Mouse (Mus musculus) ES-E14 (cell line): Measurements from ENCODE around the gene Otof. TPM values are rescaled to one million over a fixed set of nuclear protein-coding genes. Genes with fewer than 3 reads are reported as not detected.

ENCODE experiments used
- DNase-seq: peaks from one replicate; pipeline ENCODE4 v3.0.0-alpha.2; 2013; ENCODE audit warnings: low read depth, low spot score
- H3K27ac ChIP-seq: 2 replicates; pipeline ENCODE4 v1.5.1; 2012; ENCODE audit warnings: low read depth, mild to moderate bottlenecking, low read length, moderate library complexity, mixed read lengths; ENCODE audit not compliant: poor library complexity, insufficient read depth, severe bottlenecking
- H3K36me3 ChIP-seq: 2 replicates; pipeline ENCODE4 v1.6.1; 2012; ENCODE audit warnings: mild to moderate bottlenecking, low read length, moderate library complexity, mixed read lengths; ENCODE audit not compliant: control insufficient read depth, poor library complexity, insufficient read depth, severe bottlenecking
- H3K4me1 ChIP-seq, 2 experiments: fragments of 150-350 bp in 1 of 2; sonication (generic) in 1 of 2; 2 replicates each; pipeline ENCODE4 v1.6.1; 2012; ENCODE audit warnings: low read length in 2 of 2, mild to moderate bottlenecking in 1 of 2, mixed read lengths in 1 of 2; ENCODE audit not compliant: control insufficient read depth in 2 of 2, insufficient read depth in 2 of 2, poor library complexity in 1 of 2
- H3K4me3 ChIP-seq, 2 experiments: fragments of 150-350 bp in 1 of 2; sonication (generic) in 1 of 2; 2 replicates each; pipeline ENCODE4 v1.5.1; 2012; ENCODE audit warnings: low read length in 2 of 2, low read depth in 1 of 2, mild to moderate bottlenecking in 1 of 2, mixed read lengths in 1 of 2; ENCODE audit not compliant: insufficient read depth in 1 of 2, poor library complexity in 1 of 2, severe bottlenecking in 1 of 2
- H3K9ac ChIP-seq: 2 replicates; pipeline ENCODE4 v1.6.1; 2012; ENCODE audit warnings: low read depth, mild to moderate bottlenecking, low read length, mixed read lengths; ENCODE audit not compliant: poor library complexity, insufficient read depth, severe bottlenecking
- H3K9me3 ChIP-seq: fragments of 150-350 bp; sonication (generic); 2 replicates; pipeline ENCODE4 v1.6.1; 2012; ENCODE audit warnings: low read depth, mild to moderate bottlenecking, low read length; ENCODE audit not compliant: control insufficient read depth, insufficient read depth
- CHD2 ChIP-seq: IDR thresholded peaks from 2 replicates; pipeline ENCODE4 v1.6.1; 2014; ENCODE audit warnings: mild to moderate bottlenecking, low read depth, low read length, inconsistent platforms
- HCFC1 ChIP-seq: IDR thresholded peaks from 2 replicates; pipeline ENCODE4 v1.6.1; 2012; ENCODE audit warnings: low read length, inconsistent platforms, borderline replicate concordance; ENCODE audit not compliant: insufficient read depth
- MAFK ChIP-seq: IDR thresholded peaks from 2 replicates; pipeline ENCODE4 v1.6.1; 2014; ENCODE audit warnings: mild to moderate bottlenecking, low read depth, low read length, inconsistent platforms; ENCODE audit not compliant: insufficient read depth
- ZC3H11A ChIP-seq: IDR thresholded peaks from 2 replicates; pipeline ENCODE4 v1.6.1; 2012; ENCODE audit warnings: low read depth, mild to moderate bottlenecking, inconsistent platforms, low read length, borderline replicate concordance
- ZNF384 ChIP-seq: IDR thresholded peaks from 2 replicates; pipeline ENCODE4 v1.6.1; 2012; ENCODE audit warnings: low read depth, low read length, inconsistent platforms
- in situ Hi-C, 2 experiments: fragments of 600-800 bp; cut with MboI; formaldehyde crosslinking; loops; one replicate each; pipeline ENCODE4 v1.15.1; 2025; ENCODE audit warnings: low sequenced_read_pairs in 2 of 2, inconsistent platforms in 1 of 2; ENCODE audit not compliant: unreplicated experiment in 2 of 2
- total RNA-seq: library from RNA; depleted of rRNA; stranded (reverse); fragments of 300-350 nt; gene quantifications from 2 replicates; pipeline ENCODE4 v1.2.3, GENCODE M21; 2012

Otof gene
- total RNA-seq, 1 experiment, result 0.18 TPM

GRCm38 (mm10) chr5:30356647-30357046 is 105.1 kb downstream of the Otof start:
- Histone ChIP-seq H3K9me3 (no peaks in the 10 kb centered on the region), H3K36me3 (no peaks in the 10 kb centered on the region), H3K27ac (no peak overlapping the region), H3K9ac (no peak overlapping the region), H3K4me3 (no peak overlapping the region), H3K4me1 (no peaks in the 10 kb centered on the region)
- DNase-seq, result no peak
- TF ChIP-seq ZC3H11A (no peak), HCFC1 (no peak), CHD2 (no peak), ZNF384 (no peak), MAFK (no peak)
- in situ Hi-C loops, result no loop called here

- Histone ChIP-seq H3K4me1 (no peaks in the 10 kb centered on the region), H3K4me3 (no peak overlapping the region), H3K9ac (no peak overlapping the region), H3K27ac (no peak overlapping the region), H3K9me3 (no peaks in the 10 kb centered on the region), H3K36me3 (no peaks in the 10 kb centered on the region)
- TF ChIP-seq CHD2, result no peak
- no peak for TF ChIP-seq ZNF384
- TF ChIP-seq MAFK, result no peak
- no peak for TF ChIP-seq HCFC1
- no peak for TF ChIP-seq ZC3H11A
- in situ Hi-C loops, result no loop called here
- DNase-seq, result no peak
Observed at GRCm38 (mm10) chr5:30355559-30356159, 106.1 kb downstream of the Otof start.

DNA sequence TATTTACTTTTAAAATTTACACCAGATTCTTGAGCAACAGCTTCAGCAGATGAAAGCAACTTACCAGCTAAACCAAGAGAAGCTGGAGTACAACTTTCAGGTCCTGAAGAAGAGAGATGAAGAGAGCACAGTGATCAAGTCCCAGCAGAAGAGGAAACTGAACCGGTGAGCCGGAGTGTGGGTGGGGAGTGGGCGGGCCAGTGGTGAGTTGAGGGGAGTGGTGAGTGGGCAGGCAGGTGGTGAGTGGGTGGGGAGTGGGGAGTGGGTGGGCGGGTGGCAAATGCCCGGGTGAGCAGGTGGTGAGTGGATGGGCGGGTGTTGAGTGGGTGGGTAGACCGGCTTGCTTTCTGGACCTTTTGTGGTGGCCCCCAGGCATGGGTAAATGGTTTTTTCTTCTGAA is 106.6 kb downstream of the Otof start:
- Histone ChIP-seq H3K27ac (no peak overlapping the region), H3K9me3 (no peaks in the 10 kb centered on the region), H3K4me3 (no peak overlapping the region), H3K9ac (no peak overlapping the region), H3K4me1 (no peaks in the 10 kb centered on the region), H3K36me3 (no peaks in the 10 kb centered on the region)
- no peak for TF ChIP-seq ZC3H11A
- TF ChIP-seq CHD2, result no peak
- TF ChIP-seq HCFC1, result no peak
- TF ChIP-seq ZNF384, result no peak
- no peak for TF ChIP-seq MAFK
- no peak for DNase-seq
- in situ Hi-C loops, result no loop called here

DNA sequence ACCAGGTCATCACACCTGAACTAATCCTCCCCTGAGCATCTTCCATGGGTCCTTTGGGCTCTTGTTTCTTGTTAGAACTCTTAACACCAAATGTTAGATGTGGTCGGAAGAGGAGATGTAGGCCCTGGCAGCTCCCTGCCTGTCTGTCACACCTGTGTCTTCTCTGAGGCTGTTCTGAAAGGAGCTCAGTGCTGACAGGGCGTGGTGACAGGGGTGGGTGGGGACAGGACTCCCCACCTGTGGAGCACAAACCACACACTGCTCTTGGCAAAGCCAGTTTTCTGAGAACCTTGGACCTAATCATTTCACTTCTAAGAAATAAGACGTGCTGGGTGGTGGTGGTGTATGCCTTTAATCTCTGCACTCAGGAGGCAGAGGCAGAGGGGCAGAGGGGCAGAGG is 108.1 kb downstream of the Otof start:
- no peaks in the 10 kb centered on the region for H3K9me3 ChIP-seq
- H3K9ac ChIP-seq, result no peak overlapping the region
- no peaks in the 10 kb centered on the region for H3K36me3 ChIP-seq
- H3K4me1 ChIP-seq, result no peaks in the 10 kb centered on the region
- in situ Hi-C loops, result no loop called here
- TF ChIP-seq CHD2, result no peak
- TF ChIP-seq MAFK, result no peak
- no peak for TF ChIP-seq HCFC1
- TF ChIP-seq ZC3H11A, result no peak
- no peak for TF ChIP-seq ZNF384
- H3K27ac ChIP-seq, result no peak overlapping the region
- no peak for DNase-seq
- H3K4me3 ChIP-seq, result no peak overlapping the region

DNA sequence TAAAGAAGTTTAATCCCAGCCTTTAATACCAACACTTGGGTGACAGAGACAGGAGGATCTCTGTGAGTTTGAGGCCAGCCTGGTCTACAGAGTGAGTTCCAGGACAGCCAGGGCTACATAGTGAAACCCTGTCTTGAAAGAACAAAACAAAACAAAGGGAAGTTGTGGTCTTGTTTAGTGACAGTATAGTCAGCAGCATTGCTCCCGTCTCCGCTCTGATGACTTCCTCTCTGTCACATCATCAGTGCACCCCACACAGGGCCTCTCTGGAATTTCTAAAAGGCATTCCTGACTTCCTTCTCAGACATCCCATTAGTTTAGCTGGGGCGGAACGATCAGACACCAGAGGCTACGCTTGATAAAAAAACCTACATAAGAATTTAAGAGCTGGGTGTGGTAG is 117.8 kb downstream of the Otof start:
- no peak for DNase-seq
- TF ChIP-seq ZC3H11A, result no peak
- no peak for TF ChIP-seq MAFK
- TF ChIP-seq CHD2, result no peak
- no peak for TF ChIP-seq ZNF384
- no peak for TF ChIP-seq HCFC1
- H3K9ac ChIP-seq, result no peak overlapping the region
- no peaks in the 10 kb centered on the region for H3K36me3 ChIP-seq
- H3K4me1 ChIP-seq, result peaks cover 0 to 2% of the 10 kb centered on the region in 2 experiments; a peak in 1 of 4 replicates
- in situ Hi-C loops, result no loop called here
- H3K27ac ChIP-seq, result no peak overlapping the region
- no peak overlapping the region for H3K4me3 ChIP-seq
- no peaks in the 10 kb centered on the region for H3K9me3 ChIP-seq
